Mouse (Mus musculus) urinary bladder, adult 2 months (tissue): ENCODE measurements around the gene Elac2. TPM values are rescaled to one million over a fixed set of nuclear protein-coding genes. Genes with fewer than 3 reads are reported as not detected.

Experiments used
- DNase-seq: peaks from one replicate; pipeline ENCODE4 v3.0.0; 2022; ENCODE audit warnings: low spot score
- polyA plus RNA-seq: library from polyadenylated mRNA; depleted of rRNA; stranded (reverse); fragments of >200 nt; gene quantifications from 2 replicates; pipeline ENCODE4 v1.2.3, GENCODE M21; 2012; rRNA removed

Gene Elac2
- polyA plus RNA-seq, 1 experiment: 18.6 TPM

GRCm38 (mm10) chr11:65020744-65021143 is 41.9 kb downstream of the Elac2 start:
- no peak for DNase-seq

- DNase-seq: no peak
These were observed 43.9 kb downstream of the Elac2 start for GRCm38 (mm10) chr11:65022771-65023170.

GRCm38 (mm10) chr11:65028049-65028448 is 49.2 kb downstream of the Elac2 start:
- DNase-seq: no peak

GRCm38 (mm10) chr11:65030201-65030600 is 51.4 kb downstream of the Elac2 start:
- DNase-seq: no peak

GRCm38 (mm10) chr11:65032221-65032620 is 53.4 kb downstream of the Elac2 start:
- DNase-seq: no peak

GRCm38 (mm10) chr11:65038996-65039395 is 60.2 kb downstream of the Elac2 start:
- DNase-seq: no peak

- DNase-seq: no peak
These were observed 60.8 kb downstream of the Elac2 start for GRCm38 (mm10) chr11:65039517-65040095.

GRCm38 (mm10) chr11:65040556-65040955 is 61.7 kb downstream of the Elac2 start:
- DNase-seq: no peak

GRCm38 (mm10) chr11:65049090-65049489 is 70.3 kb downstream of the Elac2 start:
- DNase-seq: no peak

GRCm38 (mm10) chr11:65050819-65051218 is 72.0 kb downstream of the Elac2 start:
- no peak for DNase-seq

Other genes starting within 250 kb of the Elac2 start
- gene 1700086D15Rik, start 180.9 kb downstream of the Elac2 start, polyA plus RNA-seq: not detected in 2 replicates
- gene Arhgap44, start 183.9 kb downstream of the Elac2 start, polyA plus RNA-seq: 6.6 and 9.7 TPM in 2 replicates